Mouse (Mus musculus): ENCODE results near the gene Cldn34a. TPM values are rescaled to one million over a fixed set of nuclear protein-coding genes. Genes with fewer than 3 reads are reported as not detected.
"Not testable (repeated sequence)": the region's sequence is repeated elsewhere in the genome, so short reads cannot be mapped to it uniquely, and the experiment has no call there.

Cldn34a gene
- not detected in 2 replicates for polyA plus RNA-seq (2015; fragmentation: Nextera tagmentation; extraction: Ambion mirVana)

DNA sequence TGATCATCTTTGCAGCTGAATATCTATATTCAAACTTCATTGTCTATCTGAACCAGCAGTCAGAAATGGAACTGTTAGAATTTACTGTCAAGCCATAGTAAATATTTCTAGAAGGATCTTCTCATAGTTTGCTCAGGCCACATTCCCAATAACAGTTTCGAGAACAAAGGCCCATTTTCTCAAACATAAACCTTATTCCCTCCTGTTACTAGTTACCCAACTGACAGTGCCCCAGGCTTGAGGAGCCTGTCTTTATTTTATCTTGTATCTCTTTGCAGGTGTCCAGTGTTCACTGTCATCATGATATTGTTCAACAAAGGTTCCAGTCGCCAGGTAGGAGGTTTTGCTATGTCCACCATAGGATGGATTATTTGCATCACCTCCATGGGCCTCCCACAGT is at the start of gene Cldn34a:
Gene Cldn34a, plus strand, starts transcription at position 301 of the 400 bp plus-strand sequence.
- H3K27me3 ChIP-seq: peaks cover 10% of the 10 kb centered on the region; the same call in 1 of the 2 replicates
- H3K4me2 ChIP-seq: no peak within 1 kb of the TSS
- WGBS: 83% methylated on average over 2 of the region's 2 CpGs
- no peak for ATAC-seq
- no peaks in the 10 kb centered on the region for H3K4me1 ChIP-seq
- no peaks in the 10 kb centered on the region for H3K9me3 ChIP-seq (replicated peaks)
- no peak within 1 kb of the TSS for H3K9ac ChIP-seq
- no peak within 1 kb of the TSS for H3K4me3 ChIP-seq
- no peak within 1 kb of the TSS for H3K27ac ChIP-seq
- no peaks in the 10 kb centered on the region for H3K36me3 ChIP-seq (ENCODE audit: poor library complexity, severe bottlenecking)

DNA sequence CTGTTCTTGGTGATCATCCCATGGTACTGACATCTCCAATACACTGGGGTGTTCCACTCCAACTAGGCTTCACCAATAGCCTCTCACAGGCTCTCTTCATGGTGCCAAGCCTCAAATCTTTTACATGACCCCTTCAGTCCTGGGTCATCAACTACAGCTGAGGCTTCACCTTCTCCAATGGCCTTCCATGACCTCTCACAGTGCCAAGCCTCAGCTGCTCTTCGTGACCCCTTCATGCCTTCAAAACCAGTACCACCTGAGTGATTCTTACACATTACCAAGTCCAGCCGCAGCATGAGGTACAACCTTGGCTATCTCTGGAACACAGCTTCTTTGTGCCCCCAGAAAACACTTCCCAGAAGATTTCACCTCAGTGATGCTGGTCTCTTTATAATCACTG is 44.5 kb upstream of the Cldn34a start:
- H3K9ac ChIP-seq; H3K4me2 ChIP-seq; ATAC-seq; H3K27me3 ChIP-seq; H3K4me1 ChIP-seq; H3K36me3 ChIP-seq (ENCODE audit: poor library complexity, severe bottlenecking); H3K9me3 ChIP-seq (replicated peaks); H3K27ac ChIP-seq; H3K4me3 ChIP-seq: not testable (repeated sequence)
- 83% methylated on average over 2 of the region's 2 CpGs for WGBS

DNA sequence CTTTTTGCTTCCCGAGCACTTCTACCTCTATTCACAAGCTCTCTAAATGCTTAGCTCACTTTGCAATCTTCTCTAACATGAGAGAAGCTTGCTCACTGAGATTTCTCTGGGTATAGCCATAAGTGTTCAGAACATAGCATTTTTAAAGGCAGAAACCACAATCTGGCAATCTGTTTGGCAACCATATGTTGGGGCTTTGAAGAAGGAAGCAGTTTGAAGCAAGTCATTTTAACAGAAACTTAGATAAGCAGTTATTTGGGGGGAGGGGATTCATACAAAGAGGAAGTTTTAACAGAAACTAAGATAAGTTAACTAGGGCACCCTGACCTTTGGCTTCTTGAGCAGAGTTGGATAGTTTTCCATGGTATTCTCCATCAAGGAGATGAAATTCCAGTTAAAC is 17.4 kb upstream of the Cldn34a start:
- Histone ChIP-seq H3K4me2 (no peak overlapping the region), H3K4me1 (no peaks in the 10 kb centered on the region), H3K27ac (no peak overlapping the region), H3K36me3 (ENCODE audit: poor library complexity, severe bottlenecking) (no peaks in the 10 kb centered on the region), H3K4me3 (no peak overlapping the region), H3K9ac (no peak overlapping the region), H3K27me3 (peaks cover 34% of the 10 kb centered on the region; the same call in 1 of the 2 replicates), H3K9me3 (replicated peaks) (no peaks in the 10 kb centered on the region)
- no peak for ATAC-seq
- WGBS: 84% methylated on average over 1 of the region's 1 CpGs

DNA sequence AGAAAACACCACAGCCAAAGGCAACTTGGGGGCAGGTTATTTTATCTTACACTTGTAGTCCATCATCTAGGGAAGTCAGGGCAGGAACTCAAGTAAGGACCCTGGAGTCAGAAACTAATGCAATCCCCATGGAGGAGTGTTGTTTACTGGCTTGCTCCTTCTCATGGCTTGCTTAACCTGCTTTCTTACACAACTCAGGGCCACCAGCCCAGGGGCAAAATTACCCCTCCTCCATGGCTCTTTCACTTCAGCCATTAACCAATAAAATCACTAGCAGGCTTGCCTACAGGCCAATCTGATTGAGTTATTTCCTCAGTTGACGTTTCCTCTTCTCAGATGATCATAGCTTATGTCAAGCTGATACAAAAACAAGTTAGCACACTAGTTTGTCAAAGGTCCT is 15.0 kb upstream of the Cldn34a start:
- Histone ChIP-seq H3K27ac (no peak overlapping the region), H3K4me3 (no peak overlapping the region), H3K9ac (no peak overlapping the region), H3K9me3 (replicated peaks) (no peaks in the 10 kb centered on the region), H3K4me2 (no peak overlapping the region), H3K27me3 (peaks cover 19% of the 10 kb centered on the region; the same call in 1 of the 2 replicates), H3K4me1 (no peaks in the 10 kb centered on the region), H3K36me3 (ENCODE audit: poor library complexity, severe bottlenecking) (no peaks in the 10 kb centered on the region)
- no peak for ATAC-seq
- 77% methylated on average over 1 of the region's 1 CpGs for WGBS

DNA sequence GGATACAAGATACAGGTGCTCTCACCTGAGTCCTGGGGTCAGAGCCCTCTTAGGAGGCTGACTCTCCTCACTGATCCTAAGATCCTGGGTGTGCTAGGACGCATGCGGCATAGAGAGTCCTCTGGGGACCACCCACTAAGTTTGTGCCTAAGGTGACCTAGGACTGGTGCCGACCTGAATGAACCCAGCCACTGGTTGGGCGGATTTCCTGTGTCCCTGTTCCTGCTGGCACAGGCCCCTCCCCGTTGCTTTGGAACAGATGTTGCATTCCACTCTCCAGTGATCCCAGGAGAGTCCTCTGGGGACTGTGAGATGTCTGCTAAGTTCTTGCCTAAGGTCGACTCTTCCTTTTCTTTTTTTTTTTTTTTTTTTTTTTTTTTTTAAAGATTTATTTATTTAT is 5.7 kb upstream of the Cldn34a start:
- no peak overlapping the region for H3K4me2 ChIP-seq
- no peaks in the 10 kb centered on the region for H3K9me3 ChIP-seq (replicated peaks)
- no peak overlapping the region for H3K27ac ChIP-seq
- H3K4me3 ChIP-seq: no peak overlapping the region
- ATAC-seq: no peak
- H3K27me3 ChIP-seq: peaks cover 9% of the 10 kb centered on the region; the same call in 1 of the 2 replicates
- no peak overlapping the region for H3K9ac ChIP-seq
- no peaks in the 10 kb centered on the region for H3K4me1 ChIP-seq
- WGBS: 77% methylated on average over 6 of the region's 6 CpGs
- no peaks in the 10 kb centered on the region for H3K36me3 ChIP-seq (ENCODE audit: poor library complexity, severe bottlenecking)

Other genes starting within 250 kb of the Cldn34a start
- 21.1 and 21.5 TPM in 2 replicates for gene Kantr, start 235.8 kb upstream of the Cldn34a start, polyA plus RNA-seq (2015; fragmentation: Nextera tagmentation; extraction: Ambion mirVana)
- 44.2 and 46.1 TPM in 2 replicates for gene Tspyl2, start 220.9 kb upstream of the Cldn34a start, polyA plus RNA-seq (2015; fragmentation: Nextera tagmentation; extraction: Ambion mirVana)
- 8.4 and 8.7 TPM in 2 replicates for gene Gpr173, start 194.6 kb upstream of the Cldn34a start, polyA plus RNA-seq (2015; fragmentation: Nextera tagmentation; extraction: Ambion mirVana)
- gene Shroom2, start 206.1 kb downstream of the Cldn34a start, polyA plus RNA-seq (2015; fragmentation: Nextera tagmentation; extraction: Ambion mirVana): 17.3 and 25.3 TPM in 2 replicates
- gene Gpr143, start 218.6 kb downstream of the Cldn34a start, polyA plus RNA-seq (2015; fragmentation: Nextera tagmentation; extraction: Ambion mirVana): 0.14 TPM in 1 of 2 replicates, not detected in the other